Mouse (Mus musculus) frontal cortex, postnatal 14 days (tissue): ENCODE results near the gene Cyb5d2.

Experiments used
- DNase-seq, 2 experiments: peaks; one replicate each; pipeline ENCODE4 v3.0.0; 2022; ENCODE audit warnings: low spot score in 2 of 2

Cyb5d2 gene

GRCm38 (mm10) chr11:72795455-72796295, at the start of gene Cyb5d2, which contains the start of gene Zzef1:
TSS of gene Cyb5d2 (minus strand) at chr11:72796142.
TSS of gene Zzef1 (plus strand) at chr11:72796226.
- peak; percentile 92 to 93 for DNase-seq

- no peak for DNase-seq
Measured at GRCm38 (mm10) chr11:72845526-72845925, 49.6 kb upstream of the Cyb5d2 start.

GRCm38 (mm10) chr11:72843576-72843975, 47.6 kb upstream of the Cyb5d2 start:
- no peak for DNase-seq

GRCm38 (mm10) chr11:72842731-72843130, 46.8 kb upstream of the Cyb5d2 start:
- no peak for DNase-seq

- DNase-seq, result no peak
Measured at GRCm38 (mm10) chr11:72829869-72830268, 33.9 kb upstream of the Cyb5d2 start.

GRCm38 (mm10) chr11:72821041-72821440, 25.1 kb upstream of the Cyb5d2 start:
- DNase-seq, result no peak

GRCm38 (mm10) chr11:72818067-72818466, 22.1 kb upstream of the Cyb5d2 start:
- no peak for DNase-seq

GRCm38 (mm10) chr11:72816859-72817258, 20.9 kb upstream of the Cyb5d2 start:
- no peak for DNase-seq

GRCm38 (mm10) chr11:72814188-72814587, 18.2 kb upstream of the Cyb5d2 start:
- DNase-seq, result no peak

GRCm38 (mm10) chr11:72813687-72814086, 17.7 kb upstream of the Cyb5d2 start:
- peak in 1 of 2 experiments; percentile 10 for DNase-seq

GRCm38 (mm10) chr11:72807992-72808391, 12.1 kb upstream of the Cyb5d2 start:
- DNase-seq, result no peak

- DNase-seq, result no peak
Measured at GRCm38 (mm10) chr11:72806556-72806955, 10.6 kb upstream of the Cyb5d2 start.

GRCm38 (mm10) chr11:72805232-72805631, 9.3 kb upstream of the Cyb5d2 start:
- DNase-seq, result no peak

- no peak for DNase-seq
Measured at GRCm38 (mm10) chr11:72804586-72804985, 8.6 kb upstream of the Cyb5d2 start.

- no peak for DNase-seq
Measured at GRCm38 (mm10) chr11:72803038-72803437, 7.1 kb upstream of the Cyb5d2 start.

GRCm38 (mm10) chr11:72801182-72801581, 5.2 kb upstream of the Cyb5d2 start:
- no peak for DNase-seq

GRCm38 (mm10) chr11:72798112-72798511, 2.2 kb upstream of the Cyb5d2 start:
- no peak for DNase-seq

GRCm38 (mm10) chr11:72796773-72797338, 914 bp upstream of the Cyb5d2 start:
- DNase-seq, result no peak

- DNase-seq, result no peak
Measured at GRCm38 (mm10) chr11:72796296-72796687, 350 bp upstream of the Cyb5d2 start.

GRCm38 (mm10) chr11:72795149-72795454, 840 bp downstream of the Cyb5d2 start:
- no peak for DNase-seq

GRCm38 (mm10) chr11:72792033-72792432, 3.9 kb downstream of the Cyb5d2 start:
- no peak for DNase-seq

GRCm38 (mm10) chr11:72782503-72782902, 13.4 kb downstream of the Cyb5d2 start:
- DNase-seq, result no peak

GRCm38 (mm10) chr11:72782103-72782502, 13.8 kb downstream of the Cyb5d2 start:
- DNase-seq, result no peak
